In genomic region chr9:57806066-57806481, GRCm38 (mm10) we compare ENCODE assay signal across 13 mouse cellular contexts. TPM values are rescaled to one million over a fixed set of nuclear protein-coding genes. Genes with fewer than 3 reads are reported as not detected.
DNase-seq lines count a peak whose midpoint lies in the region; ATAC-seq and TF ChIP-seq lines count a peak whose summit lies in the region.
"Had no signal": no experiment of that assay in that cellular context is flagged by ENCODE, and none has a peak within 500 bp of the region (broad histone marks: within the 10 kb centered on the region; RNA-seq: fewer than 3 reads in every experiment).

No protein-coding gene starts in this region.

- H3K4me1 ChIP-seq in megakaryocyte, embryonic 14.5 days: peaks cover 99% of the 10 kb centered on the region
- H3K4me1 ChIP-seq in embryonic facial prominence, embryonic 10.5 days: peaks cover 91% of the 10 kb centered on the region
- peaks cover 8% of the 10 kb centered on the region for H3K4me1 ChIP-seq in kidney, postnatal 0 days (replicated peaks; ENCODE audit: insufficient read depth, low read length)
- peaks cover 41% of the 10 kb centered on the region for H3K4me1 ChIP-seq in olfactory bulb, adult 2 months (ENCODE audit: control insufficient read depth, insufficient read depth, low read length)

- H3K36me3 ChIP-seq in megakaryocyte, embryonic 14.5 days (replicated peaks; ENCODE audit: low read length): peaks cover 97% of the 10 kb centered on the region
- peaks cover 59% of the 10 kb centered on the region for H3K36me3 ChIP-seq in embryonic facial prominence, embryonic 10.5 days (replicated peaks)
- H3K36me3 ChIP-seq in kidney, postnatal 0 days (ENCODE audit: insufficient read depth, low read length): no peaks in the 10 kb centered on the region
- H3K36me3 ChIP-seq: limb, embryonic 13.5 days had no signal

- TF ChIP-seq POLR2A in olfactory bulb, adult 2 months (IDR thresholded peaks at IDR 0.05; ENCODE audit: insufficient read depth, low read depth, low read length): no peak

- no peaks in the 10 kb centered on the region for H3K9me3 ChIP-seq in megakaryocyte, embryonic 14.5 days
- no peaks in the 10 kb centered on the region for H3K9me3 ChIP-seq in embryonic facial prominence, embryonic 10.5 days
- H3K9me3 ChIP-seq in kidney, postnatal 0 days (replicated peaks; ENCODE audit: low read length): no peaks in the 10 kb centered on the region
- H3K9me3 ChIP-seq: limb, embryonic 13.5 days; neural tube, embryonic 15.5 days had no signal

- 54% methylated on average over 1 of the region's 1 CpGs for WGBS in embryonic facial prominence, embryonic 10.5 days
- 33% methylated on average over 1 of the region's 1 CpGs for WGBS in kidney, postnatal 0 days
- WGBS in olfactory bulb, adult 2 months: 48% methylated on average over 1 of the region's 1 CpGs

- no peaks in the 10 kb centered on the region for H3K27me3 ChIP-seq in megakaryocyte, embryonic 14.5 days (replicated peaks)
- H3K27me3 ChIP-seq in embryonic facial prominence, embryonic 10.5 days (replicated peaks; ENCODE audit: low read depth, poor library complexity, severe bottlenecking): no peaks in the 10 kb centered on the region
- H3K27me3 ChIP-seq in kidney, postnatal 0 days (ENCODE audit: insufficient read depth, low read length): no peaks in the 10 kb centered on the region
- H3K27me3 ChIP-seq: neural tube, embryonic 15.5 days had no signal

- no peak for ATAC-seq in megakaryocyte, adult 5-6 weeks (ENCODE audit: poor library complexity, severe bottlenecking)
- ATAC-seq in kidney, postnatal 0 days (replicated peaks; ENCODE audit: low FRiP score, low read depth): peak; percentile 45; the same call in 1 of the 2 replicates
- ATAC-seq: intestine, postnatal 0 days had no signal

- TF ChIP-seq CTCF in kidney, postnatal 0 days (IDR thresholded peaks at IDR 0.05; ENCODE audit: low read depth): no peak
- TF ChIP-seq CTCF in olfactory bulb, adult 2 months (IDR thresholded peaks at IDR 0.05; ENCODE audit: insufficient read depth, low read depth, low read length): no peak

- no peak overlapping the region for H3K9ac ChIP-seq in kidney, postnatal 0 days (ENCODE audit: low read depth, low read length)
- H3K9ac ChIP-seq: limb, embryonic 13.5 days; neural tube, embryonic 15.5 days had no signal

- H3K4me3 ChIP-seq in megakaryocyte, embryonic 14.5 days (replicated peaks): peak overlapping the region; percentile 71
- H3K4me3 ChIP-seq in embryonic facial prominence, embryonic 10.5 days: no peak overlapping the region
- no peak overlapping the region for H3K4me3 ChIP-seq in kidney, postnatal 0 days (replicated peaks; ENCODE audit: low read depth, low read length)
- H3K4me3 ChIP-seq in olfactory bulb, adult 2 months (ENCODE audit: insufficient read depth, low read depth, low read length): no peak overlapping the region
- H3K4me3 ChIP-seq: limb, embryonic 13.5 days; neural tube, embryonic 15.5 days had no signal

- H3K4me2 ChIP-seq in kidney, postnatal 0 days (ENCODE audit: low read length): no peak overlapping the region
- H3K4me2 ChIP-seq: limb, embryonic 13.5 days; neural tube, embryonic 15.5 days had no signal

- DNase-seq in embryonic facial prominence, embryonic 10.5 days (ENCODE audit: low spot score): no peak
- no peak for DNase-seq in kidney, postnatal 0 days (ENCODE audit: low spot score)
- no peak for DNase-seq in embryo, embryonic 11 days
- DNase-seq in adrenal gland, postnatal 14 days: no peak
- DNase-seq in layer of hippocampus, adult 9-10 months (ENCODE audit: low spot score): no peak
- DNase-seq: adrenal gland, adult 8-10 months; lung, postnatal 36 days had no signal

- H3K27ac ChIP-seq in embryonic facial prominence, embryonic 10.5 days (replicated peaks): 0 out of 2 replicates have a peak overlapping the region, but pooled peaks have one; percentile 54
- H3K27ac ChIP-seq in kidney, postnatal 0 days: peak overlapping the region; percentile 64
- H3K27ac ChIP-seq in olfactory bulb, adult 2 months (ENCODE audit: insufficient read depth, low read depth, low read length): peak overlapping the region; percentile 2; the same call in 1 of the 2 replicates
- H3K27ac ChIP-seq: limb, embryonic 13.5 days; neural tube, embryonic 15.5 days had no signal

RNA-seq across cellular contexts. Expression of gene Arid3b, which starts 30.5 kb away (rescaled TPM):
- 33.5 and 107 TPM in 2 replicates for polyA plus RNA-seq in megakaryocyte, embryonic 14.5 days (2012; ENCODE audit: insufficient read depth, low replicate concordance)
- 23.0 and 23.7 TPM in 2 replicates for total RNA-seq in megakaryocyte, adult 5-6 weeks (2015)
- total RNA-seq in megakaryocyte, adult 5-6 weeks (2017): 7.6 and 12.6 TPM in 2 replicates
- polyA plus RNA-seq in embryonic facial prominence, embryonic 10.5 days (2016; fragmentation: Nextera tagmentation; extraction: Ambion mirVana): 51.0 and 64.3 TPM in 2 replicates
- 4.0 and 4.2 TPM in 2 replicates for polyA plus RNA-seq in kidney, postnatal 0 days (2015; fragmentation: Nextera tagmentation; extraction: Ambion mirVana)
- polyA plus RNA-seq in olfactory bulb, adult 2 months (2012; ENCODE audit: insufficient read depth, insufficient read length, low replicate concordance, missing spikeins): not detected in 2 replicates
- 4.2 and 6.1 TPM in 2 replicates for total RNA-seq in adrenal gland, postnatal 14 days (2021)

RNA-seq across cellular contexts. Expression of gene Clk3, which starts 40.4 kb away (rescaled TPM):
- polyA plus RNA-seq in megakaryocyte, embryonic 14.5 days (2012; ENCODE audit: insufficient read depth, low replicate concordance): 68.1 and 100 TPM in 2 replicates
- 55.8 and 59.7 TPM in 2 replicates for total RNA-seq in megakaryocyte, adult 5-6 weeks (2015)
- 60.0 and 91.1 TPM in 2 replicates for total RNA-seq in megakaryocyte, adult 5-6 weeks (2017)
- 93.6 and 94.8 TPM in 2 replicates for polyA plus RNA-seq in embryonic facial prominence, embryonic 10.5 days (2016; fragmentation: Nextera tagmentation; extraction: Ambion mirVana)
- 50.3 and 51.7 TPM in 2 replicates for polyA plus RNA-seq in kidney, postnatal 0 days (2015; fragmentation: Nextera tagmentation; extraction: Ambion mirVana)
- polyA plus RNA-seq in olfactory bulb, adult 2 months (2012; ENCODE audit: insufficient read depth, insufficient read length, low replicate concordance, missing spikeins): 308 TPM in 1 of 2 replicates, not detected in the other
- total RNA-seq in adrenal gland, postnatal 14 days (2021): 55.0 and 66.5 TPM in 2 replicates

Comparison
In these comparisons a context has a peak if more than half of its experiments do, and no peak if none do; other contexts are left out.
1. H3K27ac ChIP-seq: peak in every context shown above with its lines; median percentile 64 in kidney, postnatal 0 days; 54 in embryonic facial prominence, embryonic 10.5 days; 2 in olfactory bulb, adult 2 months.